20 mouse cellular contexts compared by ENCODE assay signal in the genomic region with DNA sequence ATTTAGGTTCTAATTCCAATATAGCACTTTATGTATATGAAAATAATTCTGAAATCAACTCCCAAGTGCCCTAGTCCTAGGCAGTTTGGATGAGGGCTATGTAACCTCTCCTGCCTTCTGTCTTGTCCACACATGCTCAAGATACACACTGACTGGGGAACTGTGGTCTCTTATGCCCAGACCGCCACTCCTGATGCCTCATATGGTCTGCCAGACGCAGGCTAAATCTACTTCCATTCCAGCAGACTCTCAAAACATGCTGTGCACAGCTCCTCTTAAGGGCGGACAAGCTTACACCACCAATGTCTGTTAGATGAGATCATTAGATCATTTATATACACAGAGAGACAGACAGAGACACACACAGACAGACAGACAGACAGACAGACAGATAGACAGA. TPM values are rescaled to one million over a fixed set of nuclear protein-coding genes. Genes with fewer than 3 reads are reported as not detected.
A peak's percentile ranks its signal among the peaks of the same experiment; 100 is the strongest.
DNase-seq lines count a peak whose midpoint lies in the region; ATAC-seq lines count a peak whose summit lies in the region.
"Had no signal": no experiment of that assay in that cellular context is flagged by ENCODE, and none has a peak within 500 bp of the region (broad histone marks: within the 10 kb centered on the region; RNA-seq: fewer than 3 reads in every experiment).

No protein-coding gene starts in this region.

- H3K9ac ChIP-seq in heart, embryonic 14.5 days (ENCODE audit: low read length): no peak overlapping the region
- no peak overlapping the region for H3K9ac ChIP-seq in heart, embryonic 11.5 days (ENCODE audit: low read depth, low read length)
- no peak overlapping the region for H3K9ac ChIP-seq in heart, embryonic 16.5 days (ENCODE audit: low read length)
- H3K9ac ChIP-seq: hindbrain, embryonic 14.5 days; liver, embryonic 15.5 days; neural tube, embryonic 12.5 days had no signal

- no peak overlapping the region for H3K4me2 ChIP-seq in heart, embryonic 14.5 days (ENCODE audit: low read length)
- no peak overlapping the region for H3K4me2 ChIP-seq in heart, embryonic 11.5 days
- no peak overlapping the region for H3K4me2 ChIP-seq in heart, embryonic 16.5 days (ENCODE audit: low read depth, low read length)
- H3K4me2 ChIP-seq: hindbrain, embryonic 14.5 days; liver, embryonic 15.5 days; neural tube, embryonic 12.5 days had no signal

- H3K27ac ChIP-seq in heart, embryonic 14.5 days (replicated peaks in 1 of 2; ENCODE audit: control insufficient read depth in 1 of 2, insufficient read depth in 1 of 2, low read depth in 2 of 2, low read length in 2 of 2): peak overlapping the region; percentile 49 to 64; a peak in 2 of 4 replicates
- H3K27ac ChIP-seq in heart, embryonic 11.5 days (ENCODE audit: low read depth, low read length): no peak overlapping the region
- H3K27ac ChIP-seq in heart, embryonic 16.5 days (ENCODE audit: low read length): peak overlapping the region; percentile 66
- H3K27ac ChIP-seq: hindbrain, embryonic 14.5 days; kidney, postnatal 0 days; liver, embryonic 15.5 days; neural tube, embryonic 12.5 days had no signal

- H3K4me3 ChIP-seq in heart, embryonic 14.5 days (ENCODE audit: control insufficient read depth in 1 of 2, insufficient read depth in 1 of 2, low read depth in 1 of 2, low read length in 2 of 2): no peak overlapping the region
- no peak overlapping the region for H3K4me3 ChIP-seq in heart, embryonic 11.5 days (ENCODE audit: low read depth, low read length)
- H3K4me3 ChIP-seq in heart, embryonic 16.5 days (ENCODE audit: low read length): no peak overlapping the region
- H3K4me3 ChIP-seq: erythroblast, embryonic 14.5 days; liver, embryonic 15.5 days; neural tube, embryonic 12.5 days had no signal

- no peaks in the 10 kb centered on the region for H3K36me3 ChIP-seq in heart, embryonic 14.5 days (ENCODE audit: control insufficient read depth, insufficient read depth, low read length)
- H3K36me3 ChIP-seq in heart, embryonic 11.5 days (ENCODE audit: control insufficient read depth, insufficient read depth, low read length): no peaks in the 10 kb centered on the region
- no peaks in the 10 kb centered on the region for H3K36me3 ChIP-seq in heart, embryonic 16.5 days (ENCODE audit: control insufficient read depth, insufficient read depth)
- H3K36me3 ChIP-seq: liver, embryonic 15.5 days; neural tube, embryonic 12.5 days had no signal

- DNase-seq in gastrocnemius, adult 18-20 months (ENCODE audit: low spot score): peak; percentile 39
- no peak for DNase-seq in gastrocnemius, postnatal 36 days
- peak; percentile 36 for DNase-seq in brain, adult 2 months (ENCODE audit: low read depth, low spot score)
- no peak for DNase-seq in thymus, postnatal 36 days
- DNase-seq: adrenal gland, postnatal 36 days; spleen, adult 18-20 months had no signal

- intact Hi-C loops in gastrocnemius, postnatal 36 days (cut with DNase I): no loop called here

- peaks cover 5 to 11% of the 10 kb centered on the region in 2 experiments; a peak in 3 of 4 replicates for H3K4me1 ChIP-seq in heart, embryonic 14.5 days (ENCODE audit: control insufficient read depth in 2 of 2, insufficient read depth in 2 of 2, low read length in 2 of 2)
- H3K4me1 ChIP-seq in heart, embryonic 11.5 days (ENCODE audit: control insufficient read depth, insufficient read depth, low read length): peaks cover 9% of the 10 kb centered on the region
- peaks cover 14% of the 10 kb centered on the region for H3K4me1 ChIP-seq in heart, embryonic 16.5 days (ENCODE audit: control insufficient read depth, insufficient read depth, low read length)
- H3K4me1 ChIP-seq: liver, embryonic 15.5 days; neural tube, embryonic 12.5 days had no signal

- H3K9me3 ChIP-seq in heart, embryonic 14.5 days (ENCODE audit: control insufficient read depth, low read length): no peaks in the 10 kb centered on the region
- H3K9me3 ChIP-seq in heart, embryonic 11.5 days (replicated peaks; ENCODE audit: control insufficient read depth, low read length): no peaks in the 10 kb centered on the region
- no peaks in the 10 kb centered on the region for H3K9me3 ChIP-seq in heart, embryonic 16.5 days (replicated peaks; ENCODE audit: control insufficient read depth, low read length)
- H3K9me3 ChIP-seq: liver, embryonic 15.5 days; neural tube, embryonic 12.5 days had no signal

- WGBS in heart, embryonic 14.5 days: 42% methylated on average over 3 of the region's 3 CpGs
- 70% methylated on average over 3 of the region's 3 CpGs for whole genome bisulfite sequencing in heart, embryonic 11.5 days (ENCODE audit: insufficient replicate concordance)
- WGBS in heart, embryonic 16.5 days: 50% methylated on average over 3 of the region's 3 CpGs

- H3K27me3 ChIP-seq in heart, embryonic 14.5 days (ENCODE audit: control insufficient read depth, insufficient read depth, low read length): no peaks in the 10 kb centered on the region
- no peaks in the 10 kb centered on the region for H3K27me3 ChIP-seq in heart, embryonic 11.5 days (ENCODE audit: control insufficient read depth, insufficient read depth, low read length)
- no peaks in the 10 kb centered on the region for H3K27me3 ChIP-seq in heart, embryonic 16.5 days (ENCODE audit: control insufficient read depth, insufficient read depth, low read length)
- H3K27me3 ChIP-seq: liver, embryonic 15.5 days; neural tube, embryonic 12.5 days had no signal

- no peak for ATAC-seq in heart, embryonic 14.5 days (ENCODE audit: insufficient number of reproducible peaks, insufficient read depth, low FRiP score, low read depth)
- ATAC-seq in heart, embryonic 11.5 days (replicated peaks; ENCODE audit: insufficient number of reproducible peaks, low FRiP score, low TSS enrichment): no peak; the same call in 1 of the 2 replicates
- peak; percentile 32; the same call in 1 of the 2 replicates for ATAC-seq in heart, embryonic 16.5 days (replicated peaks; ENCODE audit: extremely low read depth, insufficient read depth, low FRiP score)
- ATAC-seq: forebrain, embryonic 14.5 days; intestine, postnatal 0 days; lung, postnatal 0 days had no signal

RNA-seq across cellular contexts. Expression of a gene that starts 41.3 kb away (rescaled TPM):
- not detected for total RNA-seq in gastrocnemius, adult 18-20 months (2021)
- total RNA-seq in gastrocnemius, postnatal 36 days (2021): not detected
- polyA plus RNA-seq in heart, embryonic 14.5 days (2014; fragmentation: Nextera tagmentation; extraction: Ambion mirVana): not detected in 2 replicates
- polyA plus RNA-seq in heart, embryonic 11.5 days (2014; fragmentation: Nextera tagmentation; extraction: Ambion mirVana): not detected in 2 replicates
- polyA plus RNA-seq in heart, embryonic 16.5 days (2015; fragmentation: Nextera tagmentation; extraction: Ambion mirVana): not detected in 2 replicates
- total RNA-seq: common myeloid progenitor, adult 5-6 weeks; megakaryocyte-erythroid progenitor cell, adult 5-6 weeks had no signal
- polyA plus RNA-seq: erythroblast, embryonic 14.5 days; intestine, postnatal 0 days; kidney, postnatal 0 days; liver, embryonic 15.5 days; stomach, embryonic 14.5 days had no signal

Comparison
In these comparisons a context has a peak if more than half of its experiments do, and no peak if none do; other contexts are left out.
1. DNase-seq: peak in gastrocnemius, adult 18-20 months (single experiment) and brain, adult 2 months (single experiment); none in gastrocnemius, postnatal 36 days (0 of 2) and thymus, postnatal 36 days (0 of 2).